Mouse (Mus musculus): Measurements from ENCODE around the gene Tmem156.

DNA sequence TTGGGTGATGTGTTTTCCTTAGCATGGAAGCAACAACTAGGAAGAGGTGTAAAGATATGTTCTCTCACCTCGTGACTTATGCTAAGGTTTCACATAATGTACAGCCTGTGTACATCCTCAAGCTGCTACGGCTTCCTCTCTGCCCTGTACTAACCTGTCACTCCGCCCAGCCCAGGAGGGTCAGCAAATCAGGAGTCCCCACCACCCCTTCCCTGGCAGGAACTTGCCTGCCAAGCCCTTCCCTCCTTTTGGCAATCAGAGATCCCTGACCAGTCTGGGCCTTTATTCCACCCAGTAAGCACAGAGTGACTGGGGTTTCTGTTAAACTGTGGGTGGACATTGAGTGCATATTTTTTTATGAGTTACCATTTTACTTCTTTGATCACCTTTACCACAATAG is 76.4 kb downstream of the Tmem156 start:
- TF ChIP-seq CTCF (IDR thresholded peaks at IDR 0.05; ENCODE audit: low read depth) (no peak), EP300 (IDR thresholded peaks at IDR 0.05; ENCODE audit: low read depth) (no peak)
